Mouse (Mus musculus) ovary, postnatal 10 days (tissue): ENCODE results near the gene Rgl1.
A peak's percentile ranks its signal among the peaks of the same experiment; 100 is the strongest.

ENCODE experiments used
- DNase-seq: peaks from one replicate; pipeline ENCODE4 v3.0.0; 2022; ENCODE audit warnings: low spot score

The Rgl1 gene

GRCm38 (mm10) chr1:152717329-152717728, 48.8 kb downstream of the Rgl1 start:
- DNase-seq: no peak

GRCm38 (mm10) chr1:152714405-152714804, 51.7 kb downstream of the Rgl1 start:
- no peak for DNase-seq

GRCm38 (mm10) chr1:152713924-152714323, 52.2 kb downstream of the Rgl1 start:
- no peak for DNase-seq

- no peak for DNase-seq
Measured at GRCm38 (mm10) chr1:152711037-152711436, 55.1 kb downstream of the Rgl1 start.

GRCm38 (mm10) chr1:152707560-152707959, 58.6 kb downstream of the Rgl1 start:
- DNase-seq: no peak

- DNase-seq: no peak
Measured at GRCm38 (mm10) chr1:152703941-152704340, 62.2 kb downstream of the Rgl1 start.

GRCm38 (mm10) chr1:152702920-152703319, 63.2 kb downstream of the Rgl1 start:
- DNase-seq: no peak

- DNase-seq: no peak
Measured at GRCm38 (mm10) chr1:152701066-152701465, 65.1 kb downstream of the Rgl1 start.

GRCm38 (mm10) chr1:152697341-152697740, 68.8 kb downstream of the Rgl1 start:
- no peak for DNase-seq

- no peak for DNase-seq
Measured at GRCm38 (mm10) chr1:152695491-152695890, 70.7 kb downstream of the Rgl1 start.

- DNase-seq: no peak
Measured at GRCm38 (mm10) chr1:152689968-152690367, 76.2 kb downstream of the Rgl1 start.

- DNase-seq: no peak
Measured at GRCm38 (mm10) chr1:152687733-152688181, 78.4 kb downstream of the Rgl1 start.

- DNase-seq: peak; percentile 26
Measured at GRCm38 (mm10) chr1:152687099-152687730, 78.9 kb downstream of the Rgl1 start.

- DNase-seq: no peak
Measured at GRCm38 (mm10) chr1:152685531-152685930, 80.6 kb downstream of the Rgl1 start.

GRCm38 (mm10) chr1:152682368-152683194, 83.6 kb downstream of the Rgl1 start:
- DNase-seq: no peak

- DNase-seq: no peak
Measured at GRCm38 (mm10) chr1:152681676-152682367, 84.3 kb downstream of the Rgl1 start.

- no peak for DNase-seq
Measured at GRCm38 (mm10) chr1:152681116-152681515, 85.0 kb downstream of the Rgl1 start.

- no peak for DNase-seq
Measured at GRCm38 (mm10) chr1:152678451-152678850, 87.7 kb downstream of the Rgl1 start.

- no peak for DNase-seq
Measured at GRCm38 (mm10) chr1:152677482-152678211, 88.5 kb downstream of the Rgl1 start.

GRCm38 (mm10) chr1:152669446-152670180, 96.5 kb downstream of the Rgl1 start:
- DNase-seq: no peak

GRCm38 (mm10) chr1:152660436-152660835, 105.7 kb downstream of the Rgl1 start:
- DNase-seq: no peak
